Mouse (Mus musculus) embryo, embryonic 11 days (tissue): ENCODE measurements around the gene Brms1l.
"Not testable (repeated sequence)": the region's sequence is repeated elsewhere in the genome, so short reads cannot be mapped to it uniquely, and the experiment has no call there.

ENCODE experiments used
- DNase-seq: peaks from one replicate; pipeline ENCODE4 v3.0.0-alpha.2; 2015

Gene Brms1l

GRCm38 (mm10) chr12:55836199-55836951, at the start of gene Brms1l:
Brms1l (plus strand) TSS chr12:55836324.
- DNase-seq, result peak; percentile 99

- DNase-seq, result not testable (repeated sequence)
These were observed 41.6 kb upstream of the Brms1l start for GRCm38 (mm10) chr12:55794485-55794884.

- no peak for DNase-seq
These were observed 39.0 kb upstream of the Brms1l start for GRCm38 (mm10) chr12:55797103-55797502.

GRCm38 (mm10) chr12:55798745-55799144, 37.4 kb upstream of the Brms1l start:
- no peak for DNase-seq

- DNase-seq, result no peak
These were observed 36.0 kb upstream of the Brms1l start for GRCm38 (mm10) chr12:55800144-55800543.

- no peak for DNase-seq
These were observed 35.0 kb upstream of the Brms1l start for GRCm38 (mm10) chr12:55801131-55801530.

- no peak for DNase-seq
These were observed 31.1 kb upstream of the Brms1l start for GRCm38 (mm10) chr12:55805035-55805434.

GRCm38 (mm10) chr12:55816488-55816887, 19.6 kb upstream of the Brms1l start:
- DNase-seq, result no peak

- no peak for DNase-seq
These were observed 15.9 kb upstream of the Brms1l start for GRCm38 (mm10) chr12:55820119-55820660.

- peak; percentile 95 for DNase-seq
These were observed 15.3 kb upstream of the Brms1l start, which contains the start of gene Ralgapa1 for GRCm38 (mm10) chr12:55820661-55821314. Ralgapa1 (minus strand) TSS chr12:55821167.

GRCm38 (mm10) chr12:55824027-55824426, 12.1 kb upstream of the Brms1l start:
- no peak for DNase-seq

- no peak for DNase-seq
These were observed 10.6 kb upstream of the Brms1l start for GRCm38 (mm10) chr12:55825537-55825936.

GRCm38 (mm10) chr12:55831101-55831500, 5.0 kb upstream of the Brms1l start:
- peak; percentile 73 for DNase-seq

GRCm38 (mm10) chr12:55832961-55833360, 3.2 kb upstream of the Brms1l start:
- no peak for DNase-seq

- no peak for DNase-seq
These were observed 2.1 kb upstream of the Brms1l start for GRCm38 (mm10) chr12:55833906-55834625.

GRCm38 (mm10) chr12:55834891-55835290, 1.2 kb upstream of the Brms1l start:
- no peak for DNase-seq

- DNase-seq, result no peak
These were observed 296 bp upstream of the Brms1l start for GRCm38 (mm10) chr12:55835857-55836198.

- DNase-seq, result no peak
These were observed 1.4 kb downstream of the Brms1l start for GRCm38 (mm10) chr12:55837495-55837894.

- DNase-seq, result peak; percentile 30
These were observed 10.6 kb downstream of the Brms1l start for GRCm38 (mm10) chr12:55846741-55847140.

- DNase-seq, result no peak
These were observed 11.7 kb downstream of the Brms1l start for GRCm38 (mm10) chr12:55847851-55848250.

- DNase-seq, result no peak
These were observed 14.5 kb downstream of the Brms1l start for GRCm38 (mm10) chr12:55850650-55851049.

- no peak for DNase-seq
These were observed 23.6 kb downstream of the Brms1l start for GRCm38 (mm10) chr12:55859409-55860349.
